Mouse (Mus musculus): ENCODE results near the gene Slc38a3.

Gene Slc38a3

DNA sequence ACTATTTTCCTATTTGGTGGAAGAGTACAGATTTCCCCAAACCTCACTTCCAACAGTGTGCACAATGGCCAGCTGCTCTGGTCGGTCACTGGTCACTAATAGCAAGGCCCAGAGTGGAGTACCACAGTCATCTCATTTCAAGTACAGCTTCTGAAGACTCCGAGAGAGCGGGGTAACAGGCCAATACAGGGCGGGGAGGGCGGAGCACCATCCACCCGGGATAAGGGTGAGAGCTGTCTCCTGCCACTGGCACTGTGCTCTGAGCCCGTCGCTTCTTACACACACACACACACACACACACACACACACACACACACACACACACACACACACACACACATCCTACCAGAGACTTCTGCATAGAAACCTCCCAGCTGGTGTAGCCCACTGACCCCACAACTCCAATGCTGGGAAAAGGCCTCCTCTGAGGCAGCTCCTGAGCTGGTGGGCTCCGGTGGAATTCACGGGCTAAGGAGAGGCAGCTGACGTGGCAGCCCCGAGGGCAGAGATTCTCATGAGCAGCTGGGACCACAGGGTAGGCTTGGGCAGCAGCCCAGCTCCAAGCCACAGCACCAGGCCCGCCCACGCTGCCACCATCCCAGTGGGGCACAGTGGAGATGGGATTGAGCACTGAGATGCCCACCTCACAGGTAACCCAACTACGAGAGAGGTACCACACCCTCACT lies 43.0 kb downstream of the Slc38a3 start:
- ATAC-seq (ENCODE audit: insufficient number of reproducible peaks, low FRiP score, low TSS enrichment): no peak

- ATAC-seq (ENCODE audit: insufficient number of reproducible peaks, low FRiP score, low TSS enrichment): no peak
Measured at GRCm38 (mm10) chr9:107625351-107626128, 43.8 kb downstream of the Slc38a3 start.

GRCm38 (mm10) chr9:107624951-107625350 lies 44.4 kb downstream of the Slc38a3 start:
- ATAC-seq (ENCODE audit: insufficient number of reproducible peaks, low FRiP score, low TSS enrichment): no peak

DNA sequence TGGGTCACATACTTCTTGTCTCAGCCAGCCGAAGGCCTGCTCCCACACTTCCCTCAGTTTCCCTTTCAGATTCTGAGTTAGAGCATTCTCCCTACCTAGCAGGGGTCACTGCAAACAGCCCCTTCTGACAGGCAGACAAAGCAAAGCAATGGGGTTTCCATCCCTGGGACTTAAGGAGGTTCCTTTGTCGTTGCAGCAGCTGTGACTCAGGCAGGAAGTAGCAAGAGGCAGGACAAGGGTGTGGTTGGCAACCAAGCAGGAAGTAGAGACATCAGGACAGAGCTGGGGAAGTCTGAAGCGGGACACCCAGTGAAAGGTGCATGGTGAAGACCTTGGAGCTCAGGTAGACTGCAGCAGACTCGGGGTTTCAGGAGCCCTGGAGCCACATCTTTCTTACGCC lies 44.8 kb downstream of the Slc38a3 start:
- no peak for ATAC-seq (ENCODE audit: insufficient number of reproducible peaks, low FRiP score, low TSS enrichment)

DNA sequence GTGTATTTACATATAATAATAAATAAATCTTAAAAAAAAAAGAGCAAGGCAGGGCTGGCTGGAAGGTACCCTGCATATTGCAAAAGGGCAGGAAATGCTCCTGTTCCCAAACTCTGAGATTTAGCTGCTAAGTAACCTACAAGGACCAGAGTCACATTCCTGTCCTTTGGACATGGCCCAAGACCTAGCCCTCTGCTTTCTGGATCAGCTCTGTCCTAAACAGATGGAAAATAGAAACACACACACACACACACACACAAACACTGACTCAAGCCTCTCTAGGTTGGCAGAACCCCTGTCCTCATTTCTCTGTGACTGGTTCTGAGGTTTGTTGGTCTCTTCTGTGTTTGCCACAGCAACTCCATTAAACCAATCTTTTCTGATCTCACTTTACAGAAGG lies 48.4 kb downstream of the Slc38a3 start:
- no peak for ATAC-seq (ENCODE audit: insufficient number of reproducible peaks, low FRiP score, low TSS enrichment)

- no peak for ATAC-seq (ENCODE audit: insufficient number of reproducible peaks, low FRiP score, low TSS enrichment)
Measured at GRCm38 (mm10) chr9:107619546-107619879, 49.8 kb downstream of the Slc38a3 start.

DNA sequence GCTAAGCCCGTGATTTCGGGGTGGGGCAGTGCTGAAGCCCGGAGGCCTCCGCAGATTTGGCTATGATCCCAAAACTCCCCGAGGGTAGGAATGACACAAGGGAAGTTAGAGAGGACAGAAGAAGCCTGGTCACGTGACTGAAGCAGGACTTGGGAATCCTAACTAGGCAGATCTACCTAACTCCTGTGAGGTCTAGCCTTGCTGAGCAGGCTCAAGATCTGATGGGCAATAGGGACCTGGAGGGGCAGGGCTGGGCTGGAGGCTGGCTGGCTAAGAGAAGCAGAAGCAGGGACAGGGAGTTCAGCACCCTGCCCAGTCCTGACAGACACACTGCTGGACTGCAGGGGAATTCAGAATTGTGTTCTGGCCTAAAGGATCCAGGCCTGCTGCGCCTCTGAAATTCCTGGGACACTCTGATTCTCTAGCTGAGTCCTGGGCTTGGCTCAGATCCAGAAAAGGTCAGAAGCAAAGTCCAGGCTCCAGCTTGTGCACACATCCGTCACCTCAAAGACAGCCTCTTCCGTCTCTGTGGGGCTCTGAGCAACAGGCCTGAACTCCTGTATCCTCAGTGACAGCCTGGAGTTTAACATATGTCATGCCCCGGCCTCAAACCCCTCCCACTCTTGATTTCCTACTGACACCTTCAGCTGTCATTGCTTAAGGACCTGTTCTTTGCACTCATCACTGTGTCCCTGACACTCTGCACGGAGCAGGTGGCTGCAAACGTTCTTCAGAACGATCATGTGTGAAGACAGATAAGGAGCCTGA lies 50.4 kb downstream of the Slc38a3 start:
- ATAC-seq (ENCODE audit: insufficient number of reproducible peaks, low FRiP score, low TSS enrichment): no peak; the same call in 1 of the 2 replicates

- ATAC-seq (ENCODE audit: insufficient number of reproducible peaks, low FRiP score, low TSS enrichment): no peak
Measured at GRCm38 (mm10) chr9:107618098-107618497, 51.2 kb downstream of the Slc38a3 start.

- ATAC-seq (ENCODE audit: insufficient number of reproducible peaks, low FRiP score, low TSS enrichment): no peak
Measured at GRCm38 (mm10) chr9:107617461-107617860, 51.9 kb downstream of the Slc38a3 start.

DNA sequence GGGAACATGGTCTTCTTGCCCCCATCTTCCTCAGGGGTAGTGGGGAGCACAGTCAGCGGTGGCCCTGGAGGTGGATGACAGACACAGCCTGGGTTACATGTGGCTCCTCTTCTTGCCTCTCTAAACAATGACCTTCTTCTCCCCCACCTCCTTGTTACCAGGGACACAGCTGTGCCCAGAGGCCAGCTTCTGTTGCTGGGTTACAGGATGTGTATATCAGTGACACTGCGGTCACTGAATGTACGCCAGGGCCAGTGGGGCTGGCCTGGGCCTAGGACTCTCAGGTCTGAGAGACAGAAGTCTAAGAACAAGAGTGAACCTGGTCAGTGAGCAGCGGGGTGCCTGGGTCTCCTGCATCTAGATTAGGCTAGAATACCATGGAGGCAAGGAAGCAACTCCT lies 54.3 kb downstream of the Slc38a3 start:
- no peak for ATAC-seq (ENCODE audit: insufficient number of reproducible peaks, low FRiP score, low TSS enrichment)

DNA sequence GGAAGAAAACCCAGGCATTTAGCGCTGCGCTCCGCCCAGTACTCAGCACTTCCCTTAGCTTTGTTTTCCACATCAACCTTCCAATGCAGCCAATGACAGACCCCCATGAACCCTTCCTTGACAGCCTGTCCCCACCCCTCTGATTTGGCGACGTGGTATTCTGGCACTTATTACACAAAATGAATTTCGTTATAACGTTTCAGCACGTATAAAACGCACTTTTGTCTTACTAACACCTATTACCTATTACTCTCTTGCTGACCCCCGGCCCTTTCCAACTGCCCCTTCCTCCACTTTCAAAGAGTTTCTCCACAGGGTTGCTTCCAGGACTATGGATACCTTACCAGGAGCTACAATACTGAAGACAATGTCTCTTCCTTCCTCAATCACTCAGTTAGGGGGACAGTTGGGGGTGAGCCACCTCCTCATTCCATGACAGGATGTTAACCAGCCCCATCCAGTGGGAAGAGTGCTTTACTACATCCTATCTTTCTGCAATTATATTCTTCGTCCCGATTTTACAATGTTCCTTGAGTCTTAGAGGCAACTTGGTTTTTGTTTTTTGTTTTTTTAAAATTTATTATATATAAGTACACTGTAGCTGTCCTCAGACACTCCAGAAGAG lies 56.3 kb downstream of the Slc38a3 start:
- ATAC-seq (ENCODE audit: insufficient number of reproducible peaks, low FRiP score, low TSS enrichment): no peak

DNA sequence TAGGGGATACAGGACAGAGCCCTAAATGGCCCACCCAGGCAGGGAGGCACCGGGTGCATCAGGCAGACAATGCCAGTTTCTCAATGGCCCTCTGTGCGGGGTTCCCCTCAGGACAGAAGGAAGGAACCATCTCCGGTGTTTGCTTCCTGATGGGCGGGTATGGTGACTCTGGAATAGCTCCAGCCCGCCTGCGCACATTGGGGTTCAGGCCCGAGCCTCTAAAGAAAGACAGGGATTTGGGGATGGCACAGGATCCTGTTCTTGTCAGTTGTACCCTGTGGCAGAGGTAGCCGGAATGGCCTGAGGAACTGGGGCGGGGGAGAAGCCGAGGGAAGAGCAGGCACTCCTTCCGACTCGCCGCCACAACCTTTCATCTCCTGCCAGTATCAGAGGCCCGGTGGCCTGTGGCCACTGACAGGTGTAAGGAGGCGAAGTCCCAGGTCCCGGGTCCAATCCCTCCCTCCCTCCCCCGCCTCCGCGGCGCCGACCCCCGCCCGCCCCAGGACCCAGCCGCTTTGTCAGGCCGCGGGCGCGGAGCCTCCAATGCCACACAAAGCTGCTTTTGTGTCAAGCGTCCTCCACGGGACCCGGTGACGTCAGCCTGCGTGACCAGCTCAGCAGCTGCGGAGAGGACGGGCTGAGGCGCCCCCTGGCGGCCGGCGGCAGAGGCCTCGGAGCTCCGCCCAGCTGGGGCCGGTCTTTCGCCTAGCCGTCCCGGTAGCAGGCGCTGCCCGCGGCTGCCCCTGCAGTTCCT lies 57.0 kb downstream of the Slc38a3 start:
- ATAC-seq (ENCODE audit: insufficient number of reproducible peaks, low FRiP score, low TSS enrichment): peak; percentile 88

DNA sequence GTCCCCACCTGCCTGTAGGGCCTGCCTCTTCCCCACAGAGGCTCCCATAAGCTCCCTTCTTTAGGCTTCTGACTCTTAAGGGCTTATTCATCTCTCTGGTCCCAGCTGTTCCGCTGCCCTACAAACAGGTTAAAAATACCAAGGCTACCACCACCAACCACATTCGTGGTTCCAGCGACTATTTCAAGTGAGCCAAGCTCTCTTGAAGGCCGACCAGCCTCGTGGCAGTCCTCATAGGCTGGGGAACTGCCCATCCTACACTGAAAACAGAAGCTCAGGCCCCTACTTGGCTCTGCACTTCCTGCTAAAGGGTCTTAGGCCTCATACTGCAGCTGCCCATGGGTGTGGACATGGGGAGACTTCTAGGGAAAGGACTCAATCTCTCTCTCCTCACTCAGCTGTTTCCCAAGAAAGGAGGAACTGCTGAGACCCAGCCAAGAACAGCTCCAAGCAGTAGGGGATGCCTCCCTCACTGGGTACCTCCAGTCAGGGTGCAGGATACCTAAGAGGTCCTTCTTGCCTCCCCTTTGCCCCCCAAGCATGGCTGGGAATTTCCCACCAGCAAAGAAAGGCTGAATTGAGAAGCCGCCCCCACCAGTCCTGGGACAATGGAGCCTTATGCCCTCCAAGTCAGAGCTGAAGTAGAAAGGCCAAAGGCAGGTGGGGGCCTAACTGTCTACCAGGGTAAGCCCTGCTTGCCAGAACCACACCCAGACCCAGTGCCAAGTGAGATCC lies 57.7 kb downstream of the Slc38a3 start:
- ATAC-seq (ENCODE audit: insufficient number of reproducible peaks, low FRiP score, low TSS enrichment): no peak; the same call in 1 of the 2 replicates

- no peak for ATAC-seq (ENCODE audit: insufficient number of reproducible peaks, low FRiP score, low TSS enrichment)
Measured at GRCm38 (mm10) chr9:107609433-107609830, 59.9 kb downstream of the Slc38a3 start.

DNA sequence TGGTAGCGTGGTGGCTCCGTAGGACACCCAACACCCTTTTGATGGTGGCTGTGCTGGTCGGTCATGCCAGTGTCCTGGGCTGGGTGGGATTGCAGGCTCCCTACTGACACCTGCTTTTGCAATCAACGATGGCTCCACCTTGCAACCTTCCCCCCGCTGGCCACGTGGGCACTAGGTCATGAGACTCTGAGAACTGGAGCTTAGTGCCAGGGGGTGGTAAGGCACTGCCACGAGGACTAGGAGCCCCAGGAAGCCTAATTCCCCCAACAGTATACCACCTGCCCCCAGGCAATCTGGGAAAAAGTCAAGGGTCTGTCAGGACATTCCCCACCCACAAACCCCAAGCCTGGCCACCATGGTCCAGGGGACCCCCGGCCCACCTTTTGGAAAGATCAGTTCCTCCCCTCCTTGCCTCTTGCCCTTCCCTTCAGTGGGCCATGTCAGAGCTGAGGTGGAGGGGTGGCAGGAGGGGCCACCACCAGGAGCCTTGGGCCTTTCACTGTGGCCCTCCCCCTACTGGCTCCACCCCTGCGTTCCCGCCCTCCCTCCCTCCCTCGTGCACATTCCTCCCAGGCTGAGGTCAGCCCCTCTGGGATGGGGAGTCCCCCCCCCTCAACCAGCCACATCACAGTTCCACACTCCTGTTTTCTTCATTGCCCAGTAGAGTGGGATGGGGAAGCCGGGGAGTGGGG lies 60.4 kb downstream of the Slc38a3 start, which contains the start of gene Sema3b:
Gene Sema3b (minus strand): TSS at position 489 of the 692 bp plus-strand sequence.
- no peak for ATAC-seq (ENCODE audit: insufficient number of reproducible peaks, low FRiP score, low TSS enrichment)

DNA sequence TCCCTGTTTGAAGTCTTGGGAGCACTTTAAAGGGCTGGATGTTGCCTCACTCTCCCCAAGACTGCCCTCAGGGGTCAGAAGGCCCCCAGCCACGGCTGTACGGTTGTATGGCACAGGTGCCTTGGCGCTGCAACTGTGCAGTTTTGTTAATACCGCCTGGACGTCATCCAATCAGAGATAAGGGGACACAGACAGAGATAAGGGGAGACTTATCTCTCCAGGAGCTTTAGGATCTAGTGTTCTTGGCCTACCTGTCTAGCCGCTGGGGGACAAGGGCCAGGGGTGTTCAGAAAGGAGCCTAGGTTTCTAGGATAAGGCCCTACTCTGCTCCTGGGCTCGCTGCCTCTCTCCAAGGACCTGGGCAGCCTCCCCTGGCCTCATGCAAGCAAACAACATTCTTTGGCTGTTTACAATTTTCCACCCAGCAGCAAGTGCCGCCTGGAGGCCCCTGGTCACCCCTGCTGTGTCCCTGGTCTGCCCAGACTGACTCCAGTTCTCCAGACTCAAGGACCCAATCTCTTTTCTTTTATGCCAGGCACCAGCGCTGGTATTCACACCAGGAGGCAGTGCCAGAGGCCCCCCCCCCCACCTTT lies 61.6 kb downstream of the Slc38a3 start:
- ATAC-seq (ENCODE audit: insufficient number of reproducible peaks, low FRiP score, low TSS enrichment): no peak

DNA sequence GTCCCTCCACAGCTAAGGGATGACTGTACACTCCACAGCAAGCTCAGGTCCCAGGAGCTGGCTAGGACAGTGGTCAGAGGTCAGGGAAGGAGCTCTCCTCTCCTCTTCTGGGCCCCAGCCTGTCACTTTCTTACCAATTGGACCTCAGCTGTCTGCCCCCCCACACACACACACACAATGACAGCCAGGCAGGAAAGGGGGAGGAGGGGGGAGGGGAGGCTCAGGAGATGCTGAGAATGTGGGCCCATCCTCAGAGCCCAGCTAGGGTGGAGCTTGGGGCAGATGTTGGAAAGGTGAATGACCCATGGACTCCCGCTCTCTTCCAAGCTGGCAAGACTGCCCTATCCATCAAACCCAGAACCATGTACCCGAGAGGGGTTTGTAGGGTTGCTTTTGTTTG lies 62.3 kb downstream of the Slc38a3 start:
- no peak for ATAC-seq (ENCODE audit: insufficient number of reproducible peaks, low FRiP score, low TSS enrichment)

GRCm38 (mm10) chr9:107606591-107606990 lies 62.7 kb downstream of the Slc38a3 start:
- ATAC-seq (ENCODE audit: insufficient number of reproducible peaks, low FRiP score, low TSS enrichment): no peak
